Mouse (Mus musculus): Measurements from ENCODE around the gene Med7. TPM values are rescaled to one million over a fixed set of nuclear protein-coding genes. Genes with fewer than 3 reads are reported as not detected.

Med7 gene
- polyA plus RNA-seq, 1 experiment from 2014 or later = 39.4 TPM

GRCm38 (mm10) chr11:46398473-46398872, 38.3 kb upstream of the Med7 start:
- Histone ChIP-seq H3K9ac (replicated peaks) (no peak overlapping the region), H3K27ac (ENCODE audit: low read depth) (no peak overlapping the region)

GRCm38 (mm10) chr11:46398933-46399383, 37.8 kb upstream of the Med7 start:
- TF ChIP-seq EP300 (IDR thresholded peaks at IDR 0.05; ENCODE audit: low read depth) (no peak), CTCF (IDR thresholded peaks at IDR 0.05; ENCODE audit: low read depth) (no peak)
- Histone ChIP-seq H3K9ac (replicated peaks) (no peak overlapping the region), H3K36me3 (replicated peaks; ENCODE audit: insufficient read depth, low read length) (no peaks in the 10 kb centered on the region), H3K9me3 (ENCODE audit: low read length) (no peaks in the 10 kb centered on the region), H3K27ac (ENCODE audit: low read depth) (no peak overlapping the region), H3K4me1 (ENCODE audit: insufficient read depth) (peaks cover 24% of the 10 kb centered on the region), H3K4me2 (ENCODE audit: low read depth, low read length) (no peak overlapping the region), H3K4me3 (ENCODE audit: low read depth, low read length) (no peak overlapping the region), H3K27me3 (ENCODE audit: insufficient read depth, low read length) (no peaks in the 10 kb centered on the region)
- 32% methylated on average over 5 of the region's 5 CpGs for whole genome bisulfite sequencing (ENCODE audit: insufficient replicate concordance)
- peak; percentile 31 for DNase-seq
- ATAC-seq = peak; percentile 33; the same call in 1 of the 2 replicates

More at GRCm38 (mm10) chr11:46398473-46398872, 38.3 kb upstream of the Med7 start:
- no peaks in the 10 kb centered on the region for H3K27me3 ChIP-seq (ENCODE audit: insufficient read depth, low read length)
- 64% methylated on average over 4 of the region's 4 CpGs for WGBS (ENCODE audit: insufficient replicate concordance)
- no peaks in the 10 kb centered on the region for H3K9me3 ChIP-seq (ENCODE audit: low read length)
- no peak for ATAC-seq
- no peak overlapping the region for H3K4me2 ChIP-seq (ENCODE audit: low read depth, low read length)
- no peak for DNase-seq
- peaks cover 24% of the 10 kb centered on the region for H3K4me1 ChIP-seq (ENCODE audit: insufficient read depth)
- no peaks in the 10 kb centered on the region for H3K36me3 ChIP-seq (replicated peaks; ENCODE audit: insufficient read depth, low read length)
- no peak for TF ChIP-seq CTCF (IDR thresholded peaks at IDR 0.05; ENCODE audit: low read depth)
- no peak for TF ChIP-seq EP300 (IDR thresholded peaks at IDR 0.05; ENCODE audit: low read depth)
- no peak overlapping the region for H3K4me3 ChIP-seq (ENCODE audit: low read depth, low read length)

DNA sequence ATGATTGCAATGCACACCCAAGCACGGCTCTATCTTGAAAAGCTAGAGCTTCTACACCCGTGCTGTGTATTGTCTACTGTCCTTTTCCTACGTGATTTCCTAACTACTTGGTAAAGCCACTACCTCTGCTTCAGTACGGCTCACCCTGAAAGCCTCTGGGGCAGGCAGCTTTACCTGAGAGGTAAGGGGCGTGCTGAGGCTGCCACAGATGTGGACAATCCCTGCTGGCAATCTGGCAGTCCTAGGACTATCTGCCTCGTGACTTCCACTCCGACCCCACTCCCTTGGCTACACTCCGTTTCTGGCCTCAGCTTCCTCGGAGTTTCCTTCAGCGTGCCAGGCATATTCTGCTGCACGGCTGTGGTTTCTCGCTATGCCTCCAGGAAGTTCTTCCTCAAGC, 35.2 kb upstream of the Med7 start:
- Histone ChIP-seq H3K36me3 (replicated peaks; ENCODE audit: insufficient read depth, low read length) (no peaks in the 10 kb centered on the region), H3K9ac (replicated peaks) (no peak overlapping the region), H3K27ac (ENCODE audit: low read depth) (no peak overlapping the region), H3K9me3 (ENCODE audit: low read length) (no peaks in the 10 kb centered on the region), H3K27me3 (ENCODE audit: insufficient read depth, low read length) (no peaks in the 10 kb centered on the region), H3K4me3 (ENCODE audit: low read depth, low read length) (no peak overlapping the region), H3K4me2 (ENCODE audit: low read depth, low read length) (no peak overlapping the region), H3K4me1 (ENCODE audit: insufficient read depth) (peaks cover 17% of the 10 kb centered on the region)
- TF ChIP-seq CTCF (IDR thresholded peaks at IDR 0.05; ENCODE audit: low read depth) (no peak), EP300 (IDR thresholded peaks at IDR 0.05; ENCODE audit: low read depth) (no peak)
- WGBS (ENCODE audit: insufficient replicate concordance) = 61% methylated on average over 12 of the region's 12 CpGs
- DNase-seq = no peak
- ATAC-seq = no peak

GRCm38 (mm10) chr11:46404986-46405385, 31.7 kb upstream of the Med7 start:
- H3K9ac ChIP-seq (replicated peaks) = no peak overlapping the region
- WGBS (ENCODE audit: insufficient replicate concordance) = 81% methylated on average over 16 of the region's 16 CpGs
- no peak overlapping the region for H3K4me3 ChIP-seq (ENCODE audit: low read depth, low read length)
- H3K4me1 ChIP-seq (ENCODE audit: insufficient read depth) = peaks cover 4% of the 10 kb centered on the region; the same call in 1 of the 2 replicates
- H3K27ac ChIP-seq (ENCODE audit: low read depth) = no peak overlapping the region
- no peak overlapping the region for H3K4me2 ChIP-seq (ENCODE audit: low read depth, low read length)
- no peaks in the 10 kb centered on the region for H3K9me3 ChIP-seq (ENCODE audit: low read length)
- TF ChIP-seq CTCF (IDR thresholded peaks at IDR 0.05; ENCODE audit: low read depth) = no peak
- no peak for TF ChIP-seq EP300 (IDR thresholded peaks at IDR 0.05; ENCODE audit: low read depth)
- ATAC-seq = no peak
- H3K36me3 ChIP-seq (replicated peaks; ENCODE audit: insufficient read depth, low read length) = no peaks in the 10 kb centered on the region
- H3K27me3 ChIP-seq (ENCODE audit: insufficient read depth, low read length) = no peaks in the 10 kb centered on the region
- no peak for DNase-seq

- TF ChIP-seq CTCF (IDR thresholded peaks at IDR 0.05; ENCODE audit: low read depth) (no peak), EP300 (IDR thresholded peaks at IDR 0.05; ENCODE audit: low read depth) (no peak)
- Histone ChIP-seq H3K27me3 (ENCODE audit: insufficient read depth, low read length) (no peaks in the 10 kb centered on the region), H3K9ac (replicated peaks) (no peak overlapping the region), H3K36me3 (replicated peaks; ENCODE audit: insufficient read depth, low read length) (no peaks in the 10 kb centered on the region), H3K4me2 (ENCODE audit: low read depth, low read length) (no peak overlapping the region), H3K27ac (ENCODE audit: low read depth) (no peak overlapping the region), H3K9me3 (ENCODE audit: low read length) (no peaks in the 10 kb centered on the region), H3K4me1 (ENCODE audit: insufficient read depth) (no peaks in the 10 kb centered on the region), H3K4me3 (ENCODE audit: low read depth, low read length) (no peak overlapping the region)
- 58% methylated on average over 10 of the region's 10 CpGs for WGBS (ENCODE audit: insufficient replicate concordance)
- DNase-seq (no peak), ATAC-seq (no peak)
Measured at GRCm38 (mm10) chr11:46406721-46407120, 30.0 kb upstream of the Med7 start.

- H3K9me3 ChIP-seq (ENCODE audit: low read length) = no peaks in the 10 kb centered on the region
- no peak for TF ChIP-seq CTCF (IDR thresholded peaks at IDR 0.05; ENCODE audit: low read depth)
- TF ChIP-seq EP300 (IDR thresholded peaks at IDR 0.05; ENCODE audit: low read depth) = no peak
- H3K27me3 ChIP-seq (ENCODE audit: insufficient read depth, low read length) = no peaks in the 10 kb centered on the region
- H3K4me1 ChIP-seq (ENCODE audit: insufficient read depth) = no peaks in the 10 kb centered on the region
- no peak overlapping the region for H3K4me3 ChIP-seq (ENCODE audit: low read depth, low read length)
- H3K36me3 ChIP-seq (replicated peaks; ENCODE audit: insufficient read depth, low read length) = no peaks in the 10 kb centered on the region
- no peak overlapping the region for H3K9ac ChIP-seq (replicated peaks)
- H3K4me2 ChIP-seq (ENCODE audit: low read depth, low read length) = no peak overlapping the region
- 61% methylated on average over 2 of the region's 2 CpGs for WGBS (ENCODE audit: insufficient replicate concordance)
- ATAC-seq (no peak), DNase-seq (no peak)
- no peak overlapping the region for H3K27ac ChIP-seq (ENCODE audit: low read depth)
Measured at GRCm38 (mm10) chr11:46410018-46410563, 26.6 kb upstream of the Med7 start.
